Mouse (Mus musculus) spleen, adult 2 months (tissue): ENCODE results near the gene Slc25a33.

ENCODE experiments used
- CTCF ChIP-seq: fragments of 200-500 bp; IDR thresholded peaks from 2 replicates; pipeline ENCODE4 v1.5.1; 2011; ENCODE audit warnings: mild to moderate bottlenecking, inconsistent platforms; ENCODE audit not compliant: insufficient read depth, insufficient read length, insufficient replicate concordance; ENCODE audit errors: extremely low read depth
- POLR2A ChIP-seq: fragments of 200-500 bp; IDR thresholded peaks from 2 replicates; pipeline ENCODE4 v1.6.1; 2011; ENCODE audit warnings: low read depth, low read length, inconsistent platforms

DNA sequence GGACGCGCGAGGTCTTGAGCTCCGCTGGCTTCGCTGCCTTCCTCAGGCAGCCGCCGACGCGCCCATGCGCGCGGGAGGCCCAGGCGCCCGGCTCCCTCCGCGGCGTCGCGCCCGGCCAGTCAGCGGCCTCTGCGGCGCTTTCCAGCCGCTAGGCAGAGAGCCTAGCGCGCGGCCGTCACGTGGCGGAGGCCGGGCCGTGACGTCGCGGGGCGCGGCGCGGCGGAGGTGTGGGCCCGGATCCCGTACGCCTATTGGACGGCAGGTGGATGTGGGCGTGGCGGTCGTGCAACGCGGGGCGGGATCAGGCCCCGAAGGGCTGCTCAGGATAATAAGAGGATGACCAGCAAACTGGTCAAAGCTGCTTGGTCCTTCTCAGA, at the start of gene Slc25a33:
- peak; percentile 82 for TF ChIP-seq POLR2A
- no peak for TF ChIP-seq CTCF
